Mouse (Mus musculus): ENCODE data around the gene Sp1. TPM values are rescaled to one million over a fixed set of nuclear protein-coding genes. Genes with fewer than 3 reads are reported as not detected.

The Sp1 gene
- polyA plus RNA-seq, 1 experiment from 2014 or later: 16.8 TPM

GRCm38 (mm10) chr15:102459847-102460246 is 53.9 kb downstream of the Sp1 start:
- Histone ChIP-seq H3K9me3 (ENCODE audit: control insufficient read depth, low read length) (no peaks in the 10 kb centered on the region), H3K36me3 (ENCODE audit: control insufficient read depth, insufficient read depth, low read length) (0 out of 2 replicates have a peak, but pooled peaks cover 3% of the 10 kb centered on the region), H3K4me1 (ENCODE audit: control insufficient read depth, insufficient read depth, low read length) (peaks cover 9% of the 10 kb centered on the region), H3K9ac (ENCODE audit: low read depth, low read length) (peak overlapping the region; percentile 18; the same call in 1 of the 2 replicates), H3K4me2 (replicated peaks; ENCODE audit: low read depth, low read length) (peak overlapping the region; percentile 55), H3K27ac (ENCODE audit: low read depth, low read length) (no peak overlapping the region), H3K4me3 (ENCODE audit: low read length) (peak overlapping the region; percentile 46; the same call in 1 of the 2 replicates), H3K27me3 (ENCODE audit: control insufficient read depth, insufficient read depth, low read length) (no peaks in the 10 kb centered on the region)
- 73% methylated on average over 5 of the region's 5 CpGs for WGBS
- ATAC-seq (ENCODE audit: low FRiP score, low TSS enrichment): no peak

- H3K4me2 ChIP-seq (replicated peaks; ENCODE audit: low read depth, low read length): peak overlapping the region; percentile 19; the same call in 1 of the 2 replicates
- H3K27ac ChIP-seq (ENCODE audit: low read depth, low read length): no peak overlapping the region
- H3K27me3 ChIP-seq (ENCODE audit: control insufficient read depth, insufficient read depth, low read length): no peaks in the 10 kb centered on the region
- 0 out of 2 replicates have a peak, but pooled peaks cover 3% of the 10 kb centered on the region for H3K36me3 ChIP-seq (ENCODE audit: control insufficient read depth, insufficient read depth, low read length)
- peaks cover 9% of the 10 kb centered on the region for H3K4me1 ChIP-seq (ENCODE audit: control insufficient read depth, insufficient read depth, low read length)
- H3K4me3 ChIP-seq (ENCODE audit: low read length): no peak overlapping the region
- WGBS: 60% methylated on average over 12 of the region's 12 CpGs
- no peak for ATAC-seq (ENCODE audit: low FRiP score, low TSS enrichment)
- no peaks in the 10 kb centered on the region for H3K9me3 ChIP-seq (ENCODE audit: control insufficient read depth, low read length)
- H3K9ac ChIP-seq (ENCODE audit: low read depth, low read length): no peak overlapping the region
Observed at GRCm38 (mm10) chr15:102460409-102460808, 54.5 kb downstream of the Sp1 start.

GRCm38 (mm10) chr15:102460971-102461370 is 55.0 kb downstream of the Sp1 start:
- no peaks in the 10 kb centered on the region for H3K9me3 ChIP-seq (ENCODE audit: control insufficient read depth, low read length)
- no peak overlapping the region for H3K9ac ChIP-seq (ENCODE audit: low read depth, low read length)
- no peak overlapping the region for H3K4me3 ChIP-seq (ENCODE audit: low read length)
- 0 out of 2 replicates have a peak, but pooled peaks cover 3% of the 10 kb centered on the region for H3K36me3 ChIP-seq (ENCODE audit: control insufficient read depth, insufficient read depth, low read length)
- 44% methylated on average over 4 of the region's 4 CpGs for WGBS
- no peaks in the 10 kb centered on the region for H3K27me3 ChIP-seq (ENCODE audit: control insufficient read depth, insufficient read depth, low read length)
- ATAC-seq (ENCODE audit: low FRiP score, low TSS enrichment): no peak
- H3K27ac ChIP-seq (ENCODE audit: low read depth, low read length): no peak overlapping the region
- H3K4me2 ChIP-seq (replicated peaks; ENCODE audit: low read depth, low read length): no peak overlapping the region
- peaks cover 9% of the 10 kb centered on the region for H3K4me1 ChIP-seq (ENCODE audit: control insufficient read depth, insufficient read depth, low read length)

GRCm38 (mm10) chr15:102461430-102462075 is 55.6 kb downstream of the Sp1 start:
- ATAC-seq (ENCODE audit: low FRiP score, low TSS enrichment): no peak
- H3K9me3 ChIP-seq (ENCODE audit: control insufficient read depth, low read length): no peaks in the 10 kb centered on the region
- H3K4me3 ChIP-seq (ENCODE audit: low read length): no peak overlapping the region
- no peak overlapping the region for H3K9ac ChIP-seq (ENCODE audit: low read depth, low read length)
- WGBS: 81% methylated on average over 9 of the region's 9 CpGs
- H3K36me3 ChIP-seq (ENCODE audit: control insufficient read depth, insufficient read depth, low read length): 0 out of 2 replicates have a peak, but pooled peaks cover 3% of the 10 kb centered on the region
- no peak overlapping the region for H3K27ac ChIP-seq (ENCODE audit: low read depth, low read length)
- no peaks in the 10 kb centered on the region for H3K27me3 ChIP-seq (ENCODE audit: control insufficient read depth, insufficient read depth, low read length)
- peaks cover 9% of the 10 kb centered on the region for H3K4me1 ChIP-seq (ENCODE audit: control insufficient read depth, insufficient read depth, low read length)
- H3K4me2 ChIP-seq (replicated peaks; ENCODE audit: low read depth, low read length): no peak overlapping the region

- ATAC-seq (ENCODE audit: low FRiP score, low TSS enrichment): no peak
- Histone ChIP-seq H3K4me2 (replicated peaks; ENCODE audit: low read depth, low read length) (no peak overlapping the region), H3K27me3 (ENCODE audit: control insufficient read depth, insufficient read depth, low read length) (no peaks in the 10 kb centered on the region), H3K27ac (ENCODE audit: low read depth, low read length) (no peak overlapping the region), H3K4me3 (ENCODE audit: low read length) (no peak overlapping the region), H3K9ac (ENCODE audit: low read depth, low read length) (no peak overlapping the region), H3K9me3 (ENCODE audit: control insufficient read depth, low read length) (no peaks in the 10 kb centered on the region), H3K4me1 (ENCODE audit: control insufficient read depth, insufficient read depth, low read length) (peaks cover 9% of the 10 kb centered on the region), H3K36me3 (ENCODE audit: control insufficient read depth, insufficient read depth, low read length) (0 out of 2 replicates have a peak, but pooled peaks cover 3% of the 10 kb centered on the region)
Observed at GRCm38 (mm10) chr15:102463666-102464065, 57.7 kb downstream of the Sp1 start.

GRCm38 (mm10) chr15:102468675-102469370 is 62.9 kb downstream of the Sp1 start:
- 92% methylated on average over 9 of the region's 9 CpGs for WGBS
- ATAC-seq (ENCODE audit: low FRiP score, low TSS enrichment): no peak
- H3K9ac ChIP-seq (ENCODE audit: low read depth, low read length): no peak overlapping the region
- no peak overlapping the region for H3K4me2 ChIP-seq (replicated peaks; ENCODE audit: low read depth, low read length)
- H3K4me3 ChIP-seq (ENCODE audit: low read length): no peak overlapping the region
- peaks cover 2% of the 10 kb centered on the region; the same call in 1 of the 2 replicates for H3K36me3 ChIP-seq (ENCODE audit: control insufficient read depth, insufficient read depth, low read length)
- peaks cover 11% of the 10 kb centered on the region; the same call in 1 of the 2 replicates for H3K4me1 ChIP-seq (ENCODE audit: control insufficient read depth, insufficient read depth, low read length)
- no peak overlapping the region for H3K27ac ChIP-seq (ENCODE audit: low read depth, low read length)
- H3K27me3 ChIP-seq (ENCODE audit: control insufficient read depth, insufficient read depth, low read length): no peaks in the 10 kb centered on the region
- H3K9me3 ChIP-seq (ENCODE audit: control insufficient read depth, low read length): no peaks in the 10 kb centered on the region

- Histone ChIP-seq H3K9ac (ENCODE audit: low read depth, low read length) (peak within 1 kb of the TSS; percentile 97), H3K36me3 (ENCODE audit: control insufficient read depth, insufficient read depth, low read length) (peaks cover 16% of the 10 kb centered on the region), H3K9me3 (ENCODE audit: control insufficient read depth, low read length) (no peaks in the 10 kb centered on the region), H3K4me1 (ENCODE audit: control insufficient read depth, insufficient read depth, low read length) (peaks cover 11% of the 10 kb centered on the region; the same call in 1 of the 2 replicates), H3K4me3 (ENCODE audit: low read length) (peak within 1 kb of the TSS; percentile 93), H3K4me2 (replicated peaks; ENCODE audit: low read depth, low read length) (peak within 1 kb of the TSS; percentile 53), H3K27ac (ENCODE audit: low read depth, low read length) (peak within 1 kb of the TSS; percentile 99), H3K27me3 (ENCODE audit: control insufficient read depth, insufficient read depth, low read length) (no peaks in the 10 kb centered on the region)
- peak; percentile 99 for ATAC-seq (ENCODE audit: low FRiP score, low TSS enrichment)
- WGBS: under 1% methylated on average over 27 of the region's 40 CpGs
Observed at GRCm38 (mm10) chr15:102470183-102470604, 64.3 kb downstream of the Sp1 start, which contains the start of gene Pcbp2. Gene Pcbp2 (plus strand): TSS chr15:102470539.

- WGBS: under 1% methylated on average over 30 of the region's 67 CpGs
- Histone ChIP-seq H3K4me1 (ENCODE audit: control insufficient read depth, insufficient read depth, low read length) (peaks cover 11% of the 10 kb centered on the region; the same call in 1 of the 2 replicates), H3K27me3 (ENCODE audit: control insufficient read depth, insufficient read depth, low read length) (no peaks in the 10 kb centered on the region), H3K36me3 (ENCODE audit: control insufficient read depth, insufficient read depth, low read length) (peaks cover 21% of the 10 kb centered on the region), H3K4me3 (ENCODE audit: low read length) (peak overlapping the region; percentile 93), H3K4me2 (replicated peaks; ENCODE audit: low read depth, low read length) (peak overlapping the region; percentile 53), H3K9ac (ENCODE audit: low read depth, low read length) (peak overlapping the region; percentile 97), H3K27ac (ENCODE audit: low read depth, low read length) (peak overlapping the region; percentile 99), H3K9me3 (ENCODE audit: control insufficient read depth, low read length) (no peaks in the 10 kb centered on the region)
- ATAC-seq (ENCODE audit: low FRiP score, low TSS enrichment): peak; percentile 70
Observed at GRCm38 (mm10) chr15:102470605-102471294, 64.8 kb downstream of the Sp1 start.

All from kidney, embryonic 14.5 days (tissue).